Mouse (Mus musculus): ENCODE measurements at regions not wholly inside any gene's neighbourhood (a gene's known extent, or its start where the extent isn't known, plus 50 kb on each side); places are given as distances from the start of the nearest gene placed in this dataset.
A peak's percentile ranks its signal among the peaks of the same experiment; 100 is the strongest.

DNA sequence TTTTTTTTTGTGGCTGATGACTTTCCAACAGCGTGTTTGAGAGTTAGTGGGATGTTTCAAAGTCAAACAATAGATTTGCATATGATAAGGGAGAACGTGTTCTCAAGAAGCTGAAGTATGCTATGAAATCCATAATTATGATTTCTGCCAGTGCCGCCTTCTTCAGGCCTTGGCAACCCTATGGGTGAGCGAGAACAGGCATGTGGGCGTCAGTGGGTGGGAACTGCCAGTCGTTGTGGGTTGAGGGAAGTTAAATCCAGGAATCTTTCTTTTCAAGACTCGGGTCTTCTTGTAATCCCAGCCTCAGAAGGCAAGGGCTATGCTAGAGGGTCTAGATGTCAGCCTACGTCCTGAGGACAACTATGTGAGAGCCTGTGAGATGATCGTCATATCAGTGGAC is 60.6 kb upstream of the Slc30a5 start:
- no peak overlapping the region for H3K9ac ChIP-seq (replicated peaks; ENCODE audit: low read depth)
- no peaks in the 10 kb centered on the region for H3K36me3 ChIP-seq (ENCODE audit: insufficient read depth, low read length)
- H3K9me3 ChIP-seq (ENCODE audit: low read length) = no peaks in the 10 kb centered on the region
- no peak overlapping the region for H3K4me2 ChIP-seq (replicated peaks; ENCODE audit: low read depth, low read length)
- WGBS = 80% methylated on average over 9 of the region's 9 CpGs
- DNase-seq (ENCODE audit: low spot score) = no peak
- no peak overlapping the region for H3K4me3 ChIP-seq (ENCODE audit: low read depth, low read length)
- no peak overlapping the region for H3K27ac ChIP-seq (ENCODE audit: low read length)
- no peak for ATAC-seq
- no peaks in the 10 kb centered on the region for H3K4me1 ChIP-seq (ENCODE audit: insufficient read depth, low read depth, low read length)
- TF ChIP-seq EP300 (IDR thresholded peaks at IDR 0.05) = no peak
- no peak for TF ChIP-seq CTCF (IDR thresholded peaks at IDR 0.05)
- no peaks in the 10 kb centered on the region for H3K27me3 ChIP-seq (replicated peaks; ENCODE audit: insufficient read depth, low read length)

DNA sequence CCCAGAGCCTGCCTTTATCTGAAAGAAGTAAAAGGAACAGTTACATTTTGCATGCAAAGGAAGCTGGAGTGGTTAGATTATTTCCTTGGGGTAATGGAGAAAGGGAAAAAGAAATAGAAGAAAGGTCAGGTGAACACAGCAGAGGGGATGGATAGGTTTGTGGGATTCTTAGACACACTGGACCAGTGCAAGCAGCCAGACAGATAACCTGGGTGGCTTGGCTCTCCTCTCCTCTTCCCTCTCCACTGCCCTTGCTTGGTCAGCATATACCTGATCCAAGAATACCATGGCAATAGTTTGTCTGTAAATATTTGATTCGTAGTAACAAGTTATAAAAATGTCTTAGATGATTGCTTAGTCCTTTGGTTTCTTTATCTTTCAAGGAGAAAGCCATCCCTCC is 59.9 kb upstream of the Slc30a5 start:
- DNase-seq (ENCODE audit: low spot score) (no peak), ATAC-seq (no peak)
- Histone ChIP-seq H3K4me3 (ENCODE audit: low read depth, low read length) (no peak overlapping the region), H3K4me1 (ENCODE audit: insufficient read depth, low read depth, low read length) (no peaks in the 10 kb centered on the region), H3K27ac (ENCODE audit: low read length) (no peak overlapping the region), H3K9me3 (ENCODE audit: low read length) (no peaks in the 10 kb centered on the region), H3K27me3 (replicated peaks; ENCODE audit: insufficient read depth, low read length) (no peaks in the 10 kb centered on the region), H3K36me3 (ENCODE audit: insufficient read depth, low read length) (no peaks in the 10 kb centered on the region), H3K9ac (replicated peaks; ENCODE audit: low read depth) (no peak overlapping the region), H3K4me2 (replicated peaks; ENCODE audit: low read depth, low read length) (no peak overlapping the region)
- TF ChIP-seq CTCF (IDR thresholded peaks at IDR 0.05) = no peak
- TF ChIP-seq EP300 (IDR thresholded peaks at IDR 0.05) = no peak
- 62% methylated on average over 1 of the region's 1 CpGs for WGBS

GRCm38 (mm10) chr13:100892647-100893071 is 59.4 kb upstream of the Slc30a5 start:
- Histone ChIP-seq H3K36me3 (ENCODE audit: insufficient read depth, low read length) (no peaks in the 10 kb centered on the region), H3K4me1 (ENCODE audit: insufficient read depth, low read depth, low read length) (no peaks in the 10 kb centered on the region), H3K9me3 (ENCODE audit: low read length) (no peaks in the 10 kb centered on the region), H3K4me3 (ENCODE audit: low read depth, low read length) (no peak overlapping the region), H3K4me2 (replicated peaks; ENCODE audit: low read depth, low read length) (peak overlapping the region; percentile 17; the same call in 1 of the 2 replicates), H3K27me3 (replicated peaks; ENCODE audit: insufficient read depth, low read length) (no peaks in the 10 kb centered on the region), H3K9ac (replicated peaks; ENCODE audit: low read depth) (no peak overlapping the region), H3K27ac (ENCODE audit: low read length) (no peak overlapping the region)
- no peak for TF ChIP-seq EP300 (IDR thresholded peaks at IDR 0.05)
- DNase-seq (ENCODE audit: low spot score) (peak; percentile 44), ATAC-seq (no peak)
- 52% methylated on average over 13 of the region's 13 CpGs for WGBS

- Histone ChIP-seq H3K4me1 (ENCODE audit: insufficient read depth, low read depth, low read length) (no peaks in the 10 kb centered on the region), H3K4me3 (ENCODE audit: low read depth, low read length) (no peak overlapping the region), H3K27me3 (replicated peaks; ENCODE audit: insufficient read depth, low read length) (no peaks in the 10 kb centered on the region), H3K9me3 (ENCODE audit: low read length) (no peaks in the 10 kb centered on the region), H3K27ac (ENCODE audit: low read length) (no peak overlapping the region), H3K4me2 (replicated peaks; ENCODE audit: low read depth, low read length) (peak overlapping the region; percentile 17; the same call in 1 of the 2 replicates), H3K36me3 (ENCODE audit: insufficient read depth, low read length) (no peaks in the 10 kb centered on the region), H3K9ac (replicated peaks; ENCODE audit: low read depth) (no peak overlapping the region)
- peak; percentile 79 for DNase-seq (ENCODE audit: low spot score)
- ATAC-seq = peak; percentile 55; the same call in 1 of the 2 replicates
- TF ChIP-seq EP300 (IDR thresholded peaks at IDR 0.05) = no peak
- peak; percentile 98 for TF ChIP-seq CTCF (IDR thresholded peaks at IDR 0.05)
- 16% methylated on average over 13 of the region's 13 CpGs for WGBS
Measured at GRCm38 (mm10) chr13:100892204-100892603, 59.0 kb upstream of the Slc30a5 start.

GRCm38 (mm10) chr13:100890457-100890856 is 57.2 kb upstream of the Slc30a5 start:
- Histone ChIP-seq H3K9ac (replicated peaks; ENCODE audit: low read depth) (no peak overlapping the region), H3K4me2 (replicated peaks; ENCODE audit: low read depth, low read length) (no peak overlapping the region), H3K36me3 (ENCODE audit: insufficient read depth, low read length) (no peaks in the 10 kb centered on the region), H3K27me3 (replicated peaks; ENCODE audit: insufficient read depth, low read length) (no peaks in the 10 kb centered on the region), H3K4me3 (ENCODE audit: low read depth, low read length) (no peak overlapping the region), H3K9me3 (ENCODE audit: low read length) (no peaks in the 10 kb centered on the region), H3K4me1 (ENCODE audit: insufficient read depth, low read depth, low read length) (no peaks in the 10 kb centered on the region), H3K27ac (ENCODE audit: low read length) (no peak overlapping the region)
- 74% methylated on average over 6 of the region's 6 CpGs for WGBS
- no peak for ATAC-seq
- TF ChIP-seq CTCF (IDR thresholded peaks at IDR 0.05) = no peak
- TF ChIP-seq EP300 (IDR thresholded peaks at IDR 0.05) = no peak
- DNase-seq (ENCODE audit: low spot score) = no peak

- 87% methylated on average over 5 of the region's 5 CpGs for WGBS
- Histone ChIP-seq H3K9me3 (ENCODE audit: low read length) (no peaks in the 10 kb centered on the region), H3K4me2 (replicated peaks; ENCODE audit: low read depth, low read length) (no peak overlapping the region), H3K27me3 (replicated peaks; ENCODE audit: insufficient read depth, low read length) (no peaks in the 10 kb centered on the region), H3K4me1 (ENCODE audit: insufficient read depth, low read depth, low read length) (no peaks in the 10 kb centered on the region), H3K36me3 (ENCODE audit: insufficient read depth, low read length) (no peaks in the 10 kb centered on the region), H3K9ac (replicated peaks; ENCODE audit: low read depth) (no peak overlapping the region), H3K4me3 (ENCODE audit: low read depth, low read length) (no peak overlapping the region), H3K27ac (ENCODE audit: low read length) (no peak overlapping the region)
- ATAC-seq = no peak
- DNase-seq (ENCODE audit: low spot score) = no peak
- TF ChIP-seq EP300 (IDR thresholded peaks at IDR 0.05) = no peak
- no peak for TF ChIP-seq CTCF (IDR thresholded peaks at IDR 0.05)
Measured at GRCm38 (mm10) chr13:100888481-100888880, 55.3 kb upstream of the Slc30a5 start.

- Histone ChIP-seq H3K4me2 (replicated peaks; ENCODE audit: low read depth, low read length) (no peak overlapping the region), H3K27me3 (replicated peaks; ENCODE audit: insufficient read depth, low read length) (no peaks in the 10 kb centered on the region)
- no peak for DNase-seq (ENCODE audit: low spot score)
Measured at GRCm38 (mm10) chr13:100883711-100884110, 50.5 kb upstream of the Slc30a5 start.

More at GRCm38 (mm10) chr13:100883711-100884110, 50.5 kb upstream of the Slc30a5 start:
- H3K4me1 ChIP-seq (ENCODE audit: insufficient read depth, low read depth, low read length) = no peaks in the 10 kb centered on the region
- ATAC-seq = no peak
- WGBS = 77% methylated on average over 8 of the region's 8 CpGs
- no peak overlapping the region for H3K27ac ChIP-seq (ENCODE audit: low read length)
- H3K9me3 ChIP-seq (ENCODE audit: low read length) = no peaks in the 10 kb centered on the region
- TF ChIP-seq CTCF (IDR thresholded peaks at IDR 0.05) (no peak), EP300 (IDR thresholded peaks at IDR 0.05) (no peak)
- H3K9ac ChIP-seq (replicated peaks; ENCODE audit: low read depth) = no peak overlapping the region
- no peak overlapping the region for H3K4me3 ChIP-seq (ENCODE audit: low read depth, low read length)
- no peaks in the 10 kb centered on the region for H3K36me3 ChIP-seq (ENCODE audit: insufficient read depth, low read length)
